Mouse (Mus musculus): Measurements from ENCODE around the gene Ube2m. TPM values are rescaled to one million over a fixed set of nuclear protein-coding genes. Genes with fewer than 3 reads are reported as not detected.

The Ube2m gene
- polyA plus RNA-seq, 1 experiment from 2014 or later = 19.5 TPM

- Histone ChIP-seq H3K27ac (ENCODE audit: low read length) (no peak overlapping the region), H3K4me3 (ENCODE audit: low read length) (no peak overlapping the region), H3K36me3 (ENCODE audit: control insufficient read depth, insufficient read depth, low read length) (peaks cover 18% of the 10 kb centered on the region), H3K9me3 (ENCODE audit: control insufficient read depth, low read length) (no peaks in the 10 kb centered on the region), H3K27me3 (replicated peaks; ENCODE audit: control insufficient read depth, insufficient read depth, low read length) (no peaks in the 10 kb centered on the region), H3K4me2 (ENCODE audit: low read depth, low read length) (no peak overlapping the region), H3K4me1 (ENCODE audit: control insufficient read depth, insufficient read depth, low read length) (peaks cover 8% of the 10 kb centered on the region; the same call in 1 of the 2 replicates), H3K9ac (ENCODE audit: low read depth, low read length) (peak overlapping the region; percentile 43; the same call in 1 of the 2 replicates)
- WGBS = 54% methylated on average over 56 of the region's 57 CpGs
- ATAC-seq = no peak
These were observed 30.6 kb downstream of the Ube2m start for GRCm38 (mm10) chr7:13007341-13008092.

GRCm38 (mm10) chr7:13006531-13006930, 31.5 kb downstream of the Ube2m start:
- H3K9me3 ChIP-seq (ENCODE audit: control insufficient read depth, low read length) = no peaks in the 10 kb centered on the region
- H3K4me3 ChIP-seq (ENCODE audit: low read length) = no peak overlapping the region
- peaks cover 18% of the 10 kb centered on the region for H3K36me3 ChIP-seq (ENCODE audit: control insufficient read depth, insufficient read depth, low read length)
- no peaks in the 10 kb centered on the region for H3K27me3 ChIP-seq (replicated peaks; ENCODE audit: control insufficient read depth, insufficient read depth, low read length)
- 88% methylated on average over 10 of the region's 10 CpGs for WGBS
- ATAC-seq = no peak
- H3K4me1 ChIP-seq (ENCODE audit: control insufficient read depth, insufficient read depth, low read length) = peaks cover 8% of the 10 kb centered on the region; the same call in 1 of the 2 replicates
- H3K27ac ChIP-seq (ENCODE audit: low read length) = no peak overlapping the region
- no peak overlapping the region for H3K4me2 ChIP-seq (ENCODE audit: low read depth, low read length)
- no peak overlapping the region for H3K9ac ChIP-seq (ENCODE audit: low read depth, low read length)

- Histone ChIP-seq H3K27ac (ENCODE audit: low read length) (no peak overlapping the region), H3K4me2 (ENCODE audit: low read depth, low read length) (no peak overlapping the region), H3K36me3 (ENCODE audit: control insufficient read depth, insufficient read depth, low read length) (peaks cover 18% of the 10 kb centered on the region), H3K9ac (ENCODE audit: low read depth, low read length) (0 out of 2 replicates have a peak overlapping the region, but pooled peaks have one; percentile 6), H3K4me3 (ENCODE audit: low read length) (no peak overlapping the region), H3K27me3 (replicated peaks; ENCODE audit: control insufficient read depth, insufficient read depth, low read length) (no peaks in the 10 kb centered on the region), H3K4me1 (ENCODE audit: control insufficient read depth, insufficient read depth, low read length) (peaks cover 8% of the 10 kb centered on the region; the same call in 1 of the 2 replicates), H3K9me3 (ENCODE audit: control insufficient read depth, low read length) (no peaks in the 10 kb centered on the region)
- 88% methylated on average over 17 of the region's 17 CpGs for WGBS
- no peak for ATAC-seq
These were observed 32.1 kb downstream of the Ube2m start for GRCm38 (mm10) chr7:13006011-13006410.

- H3K36me3 ChIP-seq (ENCODE audit: control insufficient read depth, insufficient read depth, low read length) = peaks cover 18% of the 10 kb centered on the region
- H3K4me3 ChIP-seq (ENCODE audit: low read length) = no peak overlapping the region
- no peaks in the 10 kb centered on the region for H3K27me3 ChIP-seq (replicated peaks; ENCODE audit: control insufficient read depth, insufficient read depth, low read length)
- H3K4me1 ChIP-seq (ENCODE audit: control insufficient read depth, insufficient read depth, low read length) = peaks cover 4% of the 10 kb centered on the region; the same call in 1 of the 2 replicates
- no peak for ATAC-seq
- no peak overlapping the region for H3K9ac ChIP-seq (ENCODE audit: low read depth, low read length)
- H3K9me3 ChIP-seq (ENCODE audit: control insufficient read depth, low read length) = no peaks in the 10 kb centered on the region
- H3K4me2 ChIP-seq (ENCODE audit: low read depth, low read length) = no peak overlapping the region
- WGBS = 81% methylated on average over 5 of the region's 5 CpGs
- no peak overlapping the region for H3K27ac ChIP-seq (ENCODE audit: low read length)
These were observed 34.7 kb downstream of the Ube2m start for GRCm38 (mm10) chr7:13003380-13003779.

- H3K9me3 ChIP-seq (ENCODE audit: control insufficient read depth, low read length) = no peaks in the 10 kb centered on the region
- no peak overlapping the region for H3K27ac ChIP-seq (ENCODE audit: low read length)
- H3K4me3 ChIP-seq (ENCODE audit: low read length) = no peak overlapping the region
- no peaks in the 10 kb centered on the region for H3K4me1 ChIP-seq (ENCODE audit: control insufficient read depth, insufficient read depth, low read length)
- H3K36me3 ChIP-seq (ENCODE audit: control insufficient read depth, insufficient read depth, low read length) = peaks cover 6% of the 10 kb centered on the region; the same call in 1 of the 2 replicates
- no peaks in the 10 kb centered on the region for H3K27me3 ChIP-seq (replicated peaks; ENCODE audit: control insufficient read depth, insufficient read depth, low read length)
- no peak overlapping the region for H3K9ac ChIP-seq (ENCODE audit: low read depth, low read length)
- H3K4me2 ChIP-seq (ENCODE audit: low read depth, low read length) = no peak overlapping the region
- WGBS = 48% methylated on average over 1 of the region's 1 CpGs
- ATAC-seq = 0 out of 2 replicates have a peak, but pooled peaks have one; percentile 53
These were observed 36.5 kb downstream of the Ube2m start for GRCm38 (mm10) chr7:13001584-13001983.

GRCm38 (mm10) chr7:12998851-12999250, 39.2 kb downstream of the Ube2m start, which contains the start of gene Trim28:
Gene Trim28 (plus strand): TSS chr7:12999114.
- Histone ChIP-seq H3K27me3 (replicated peaks; ENCODE audit: control insufficient read depth, insufficient read depth, low read length) (no peaks in the 10 kb centered on the region), H3K27ac (ENCODE audit: low read length) (no peak within 1 kb of the TSS), H3K36me3 (ENCODE audit: control insufficient read depth, insufficient read depth, low read length) (no peaks in the 10 kb centered on the region), H3K9me3 (ENCODE audit: control insufficient read depth, low read length) (no peaks in the 10 kb centered on the region), H3K4me1 (ENCODE audit: control insufficient read depth, insufficient read depth, low read length) (no peaks in the 10 kb centered on the region), H3K9ac (ENCODE audit: low read depth, low read length) (no peak within 1 kb of the TSS), H3K4me2 (ENCODE audit: low read depth, low read length) (no peak within 1 kb of the TSS), H3K4me3 (ENCODE audit: low read length) (no peak within 1 kb of the TSS)
- 86% methylated on average over 3 of the region's 3 CpGs for WGBS
- no peak for ATAC-seq

GRCm38 (mm10) chr7:12998053-12998452, 40.0 kb downstream of the Ube2m start, which contains the start of gene Slc27a5:
Gene Slc27a5 (minus strand): TSS chr7:12998192.
- Histone ChIP-seq H3K27me3 (replicated peaks; ENCODE audit: control insufficient read depth, insufficient read depth, low read length) (no peaks in the 10 kb centered on the region), H3K4me3 (ENCODE audit: low read length) (no peak within 1 kb of the TSS), H3K4me2 (ENCODE audit: low read depth, low read length) (no peak within 1 kb of the TSS), H3K9me3 (ENCODE audit: control insufficient read depth, low read length) (no peaks in the 10 kb centered on the region), H3K9ac (ENCODE audit: low read depth, low read length) (no peak within 1 kb of the TSS), H3K36me3 (ENCODE audit: control insufficient read depth, insufficient read depth, low read length) (no peaks in the 10 kb centered on the region), H3K27ac (ENCODE audit: low read length) (no peak within 1 kb of the TSS), H3K4me1 (ENCODE audit: control insufficient read depth, insufficient read depth, low read length) (no peaks in the 10 kb centered on the region)
- 65% methylated on average over 5 of the region's 5 CpGs for WGBS
- peak; percentile 49; the same call in 1 of the 2 replicates for ATAC-seq

GRCm38 (mm10) chr7:12997230-12997629, 40.8 kb downstream of the Ube2m start:
- 64% methylated on average over 5 of the region's 5 CpGs for WGBS
- Histone ChIP-seq H3K9ac (ENCODE audit: low read depth, low read length) (no peak overlapping the region), H3K27ac (ENCODE audit: low read length) (no peak overlapping the region), H3K4me1 (ENCODE audit: control insufficient read depth, insufficient read depth, low read length) (no peaks in the 10 kb centered on the region), H3K36me3 (ENCODE audit: control insufficient read depth, insufficient read depth, low read length) (no peaks in the 10 kb centered on the region), H3K4me3 (ENCODE audit: low read length) (no peak overlapping the region), H3K4me2 (ENCODE audit: low read depth, low read length) (no peak overlapping the region), H3K9me3 (ENCODE audit: control insufficient read depth, low read length) (no peaks in the 10 kb centered on the region), H3K27me3 (replicated peaks; ENCODE audit: control insufficient read depth, insufficient read depth, low read length) (no peaks in the 10 kb centered on the region)
- no peak for ATAC-seq

- Histone ChIP-seq H3K9ac (ENCODE audit: low read depth, low read length) (no peak overlapping the region), H3K27ac (ENCODE audit: low read length) (no peak overlapping the region), H3K36me3 (ENCODE audit: control insufficient read depth, insufficient read depth, low read length) (no peaks in the 10 kb centered on the region), H3K9me3 (ENCODE audit: control insufficient read depth, low read length) (no peaks in the 10 kb centered on the region), H3K4me1 (ENCODE audit: control insufficient read depth, insufficient read depth, low read length) (no peaks in the 10 kb centered on the region), H3K27me3 (replicated peaks; ENCODE audit: control insufficient read depth, insufficient read depth, low read length) (no peaks in the 10 kb centered on the region), H3K4me3 (ENCODE audit: low read length) (no peak overlapping the region), H3K4me2 (ENCODE audit: low read depth, low read length) (no peak overlapping the region)
- ATAC-seq = no peak
These were observed 42.2 kb downstream of the Ube2m start for GRCm38 (mm10) chr7:12995862-12996261.
